Mouse (Mus musculus): ENCODE measurements around the gene Olfr108. TPM values are rescaled to one million over a fixed set of nuclear protein-coding genes. Genes with fewer than 3 reads are reported as not detected.

The Olfr108 gene
- polyA plus RNA-seq (2015; fragmentation: Nextera tagmentation; extraction: Ambion mirVana): not detected in 2 replicates

DNA sequence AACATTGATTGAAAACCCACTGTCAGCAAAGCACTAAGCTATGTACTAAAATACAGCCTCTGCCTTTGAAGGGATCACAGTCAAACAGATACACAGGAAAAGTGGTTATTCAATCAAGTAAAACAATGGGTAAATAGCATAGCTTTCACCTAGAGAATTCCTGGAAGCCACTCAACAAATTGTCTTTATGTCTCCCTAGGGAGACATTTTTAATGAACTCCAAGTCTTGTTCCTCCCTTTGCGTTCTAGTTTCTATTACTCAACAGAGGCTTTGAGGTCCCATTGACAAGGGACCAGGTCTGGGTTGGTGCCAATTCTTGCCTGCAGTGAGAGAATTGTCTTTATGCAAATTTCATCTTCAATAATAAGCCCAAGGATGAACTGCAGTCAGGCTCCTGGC, at the start of gene Olfr108:
TSS of gene Olfr108 (plus strand) at position 301 of the 400 bp plus-strand sequence.
- Histone ChIP-seq H3K36me3 (ENCODE audit: control insufficient read depth, insufficient read depth) (no peaks in the 10 kb centered on the region), H3K9me3 (replicated peaks; ENCODE audit: control insufficient read depth, low read length) (no peaks in the 10 kb centered on the region), H3K4me2 (ENCODE audit: low read depth, low read length) (no peak within 1 kb of the TSS), H3K4me1 (ENCODE audit: control insufficient read depth, low read depth, low read length) (no peaks in the 10 kb centered on the region), H3K9ac (ENCODE audit: low read depth, low read length) (no peak within 1 kb of the TSS), H3K4me3 (ENCODE audit: low read depth, low read length) (no peak within 1 kb of the TSS), H3K27me3 (ENCODE audit: control insufficient read depth, insufficient read depth, low read depth, low read length) (no peaks in the 10 kb centered on the region), H3K27ac (ENCODE audit: low read length) (no peak within 1 kb of the TSS)
- 71% methylated on average over 1 of the region's 1 CpGs for WGBS (ENCODE audit: insufficient replicate concordance)
- ATAC-seq (ENCODE audit: low read depth): no peak

DNA sequence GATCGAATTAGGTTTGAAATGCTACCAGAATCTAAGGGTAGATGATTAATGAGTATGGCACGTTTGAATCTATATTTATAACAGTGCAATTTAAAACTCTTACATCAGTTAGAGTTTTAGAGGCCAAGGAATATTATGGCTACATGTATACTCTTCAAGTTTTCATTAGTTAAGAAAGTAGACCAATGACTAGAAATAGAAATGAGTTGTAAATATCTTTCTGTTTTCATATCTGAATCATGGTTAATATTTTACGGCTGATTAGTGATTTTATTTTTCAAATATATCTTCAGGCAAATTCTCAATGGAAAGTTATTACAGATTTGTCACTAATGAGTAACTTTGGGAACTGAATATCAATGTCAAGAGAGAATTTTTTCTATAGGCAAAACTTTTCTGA, 46.4 kb upstream of the Olfr108 start, which contains the start of gene Olfr107:
TSS of gene Olfr107 (plus strand) at position 301 of the 400 bp plus-strand sequence.
- H3K4me1 ChIP-seq (ENCODE audit: control insufficient read depth, low read depth, low read length): no peaks in the 10 kb centered on the region
- no peak within 1 kb of the TSS for H3K4me2 ChIP-seq (ENCODE audit: low read depth, low read length)
- H3K27ac ChIP-seq (ENCODE audit: low read length): no peak within 1 kb of the TSS
- no peak for ATAC-seq (ENCODE audit: low read depth)
- 52% methylated on average over 3 of the region's 3 CpGs for WGBS (ENCODE audit: insufficient replicate concordance)
- no peaks in the 10 kb centered on the region for H3K36me3 ChIP-seq (ENCODE audit: control insufficient read depth, insufficient read depth)
- no peak within 1 kb of the TSS for H3K4me3 ChIP-seq (ENCODE audit: low read depth, low read length)
- no peaks in the 10 kb centered on the region for H3K27me3 ChIP-seq (ENCODE audit: control insufficient read depth, insufficient read depth, low read depth, low read length)
- H3K9me3 ChIP-seq (replicated peaks; ENCODE audit: control insufficient read depth, low read length): no peaks in the 10 kb centered on the region
- H3K9ac ChIP-seq (ENCODE audit: low read depth, low read length): no peak within 1 kb of the TSS

DNA sequence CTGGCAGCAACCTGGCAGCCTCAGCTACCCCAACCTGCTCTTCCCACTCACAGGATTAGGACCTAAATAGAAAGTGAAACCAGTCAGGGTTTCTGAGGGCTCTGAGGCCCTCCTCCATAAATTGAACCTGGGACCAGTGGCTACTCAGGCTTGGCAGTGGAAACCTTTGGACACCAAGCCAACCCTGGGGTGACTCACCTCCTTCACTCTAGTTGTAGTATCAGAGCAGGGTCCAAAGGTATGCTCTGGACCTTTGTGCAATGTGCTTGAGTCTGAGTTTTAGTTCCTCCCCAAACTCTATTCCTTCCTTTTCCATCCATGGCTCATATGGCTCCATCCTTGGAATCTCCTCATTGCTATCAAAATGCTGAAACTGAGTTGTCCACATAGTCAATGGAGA, 31.9 kb upstream of the Olfr108 start:
- no peak overlapping the region for H3K27ac ChIP-seq (ENCODE audit: low read length)
- no peak for ATAC-seq (ENCODE audit: low read depth)

DNA sequence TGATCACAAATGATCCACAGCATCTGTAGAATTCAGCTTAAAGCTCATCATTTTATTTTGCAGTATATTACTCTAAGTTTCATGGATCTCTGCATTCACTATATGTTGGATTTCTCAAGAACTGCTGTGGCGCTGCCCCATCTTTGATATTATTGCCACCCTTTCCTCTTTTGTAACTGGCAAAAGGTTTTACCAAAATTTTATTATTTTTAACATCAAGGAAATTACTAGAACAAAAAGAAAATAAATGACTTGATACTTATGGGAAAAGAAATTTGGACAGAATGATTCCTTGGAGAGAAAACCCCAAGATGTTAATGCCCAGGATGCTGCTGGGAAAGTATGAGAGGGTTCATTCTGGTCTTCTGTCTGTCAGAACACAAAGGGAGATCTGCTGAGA, 13.3 kb downstream of the Olfr108 start, which contains the start of gene Olfr109:
TSS of gene Olfr109 (plus strand) at position 301 of the 400 bp plus-strand sequence.
- Histone ChIP-seq H3K27ac (ENCODE audit: low read length) (no peak within 1 kb of the TSS), H3K4me1 (ENCODE audit: control insufficient read depth, low read depth, low read length) (no peaks in the 10 kb centered on the region), H3K36me3 (ENCODE audit: control insufficient read depth, insufficient read depth) (no peaks in the 10 kb centered on the region), H3K4me3 (ENCODE audit: low read depth, low read length) (no peak within 1 kb of the TSS), H3K9ac (ENCODE audit: low read depth, low read length) (no peak within 1 kb of the TSS), H3K27me3 (ENCODE audit: control insufficient read depth, insufficient read depth, low read depth, low read length) (no peaks in the 10 kb centered on the region), H3K9me3 (replicated peaks; ENCODE audit: control insufficient read depth, low read length) (no peaks in the 10 kb centered on the region), H3K4me2 (ENCODE audit: low read depth, low read length) (no peak within 1 kb of the TSS)
- no peak for ATAC-seq (ENCODE audit: low read depth)
- WGBS (ENCODE audit: insufficient replicate concordance): 73% methylated on average over 1 of the region's 1 CpGs

More for the DNA sequence above, 31.9 kb upstream of the Olfr108 start:
- Histone ChIP-seq H3K4me1 (ENCODE audit: control insufficient read depth, low read depth, low read length) (no peaks in the 10 kb centered on the region), H3K36me3 (ENCODE audit: control insufficient read depth, insufficient read depth) (no peaks in the 10 kb centered on the region), H3K27me3 (ENCODE audit: control insufficient read depth, insufficient read depth, low read depth, low read length) (no peaks in the 10 kb centered on the region), H3K4me3 (ENCODE audit: low read depth, low read length) (no peak overlapping the region), H3K9ac (ENCODE audit: low read depth, low read length) (no peak overlapping the region), H3K9me3 (replicated peaks; ENCODE audit: control insufficient read depth, low read length) (no peaks in the 10 kb centered on the region), H3K4me2 (ENCODE audit: low read depth, low read length) (no peak overlapping the region)

DNA sequence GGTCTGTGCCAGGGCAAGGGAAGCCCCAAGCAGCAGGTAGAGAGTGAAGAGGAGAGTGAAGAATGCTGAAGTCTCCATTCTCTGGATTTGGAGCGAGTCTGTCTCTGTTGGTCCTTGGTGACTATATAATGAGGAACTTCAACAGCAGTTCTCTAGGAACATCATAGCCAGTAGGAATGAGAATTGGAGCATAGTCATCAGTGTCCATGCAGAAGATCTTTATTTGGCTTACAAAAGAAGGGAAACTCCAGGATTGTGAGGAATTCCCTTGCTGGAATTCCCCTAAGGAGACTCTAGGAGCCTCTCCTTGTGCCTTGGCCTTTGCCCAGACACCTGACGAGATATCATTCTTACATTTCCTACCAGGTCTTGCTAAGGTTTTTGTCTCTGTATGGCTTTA, 38.2 kb downstream of the Olfr108 start, which contains the start of gene H2-M2:
TSS of gene H2-M2 (minus strand) at position 101 of the 400 bp plus-strand sequence.
- H3K9ac ChIP-seq (ENCODE audit: low read depth, low read length): no peak within 1 kb of the TSS
- no peak within 1 kb of the TSS for H3K4me2 ChIP-seq (ENCODE audit: low read depth, low read length)
- H3K27me3 ChIP-seq (ENCODE audit: control insufficient read depth, insufficient read depth, low read depth, low read length): no peaks in the 10 kb centered on the region
- WGBS (ENCODE audit: insufficient replicate concordance): 50% methylated on average over 2 of the region's 2 CpGs
- ATAC-seq (ENCODE audit: low read depth): no peak
- no peaks in the 10 kb centered on the region for H3K9me3 ChIP-seq (replicated peaks; ENCODE audit: control insufficient read depth, low read length)
- no peak within 1 kb of the TSS for H3K4me3 ChIP-seq (ENCODE audit: low read depth, low read length)
- H3K27ac ChIP-seq (ENCODE audit: low read length): no peak within 1 kb of the TSS
- no peaks in the 10 kb centered on the region for H3K36me3 ChIP-seq (ENCODE audit: control insufficient read depth, insufficient read depth)
- H3K4me1 ChIP-seq (ENCODE audit: control insufficient read depth, low read depth, low read length): no peaks in the 10 kb centered on the region

DNA sequence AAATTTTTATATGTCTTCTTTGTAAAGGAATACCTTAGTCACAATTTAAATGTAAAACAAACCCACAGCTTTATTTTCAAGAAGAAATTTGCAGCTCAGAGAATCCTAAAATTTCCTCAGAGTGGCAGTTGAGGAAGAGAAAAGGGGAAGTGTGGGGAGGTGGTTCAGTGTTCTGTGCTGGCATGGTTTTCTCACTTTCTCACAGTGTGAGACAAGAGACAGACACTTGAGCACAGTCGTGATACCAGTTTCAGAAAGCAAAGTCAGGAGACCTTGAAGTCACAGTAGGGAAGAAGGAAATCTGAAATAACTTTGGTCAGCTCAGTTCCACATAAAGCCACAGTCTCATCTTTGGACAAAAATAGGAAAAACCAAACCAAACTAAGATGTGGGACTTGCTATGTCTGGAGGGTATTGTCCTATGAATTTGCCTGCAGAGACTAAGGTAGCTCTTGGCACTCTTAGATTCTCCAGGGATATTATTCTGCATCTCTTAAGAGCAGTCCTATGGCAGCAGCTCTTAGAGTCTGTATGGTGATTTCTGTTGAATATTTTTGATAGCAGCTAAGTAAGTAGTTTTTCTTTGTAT, 46.7 kb downstream of the Olfr108 start, which contains the start of gene Olfr110:
TSS of gene Olfr110 (plus strand) at position 539 of the 589 bp plus-strand sequence.
- Histone ChIP-seq H3K9ac (ENCODE audit: low read depth, low read length) (no peak within 1 kb of the TSS), H3K4me3 (ENCODE audit: low read depth, low read length) (no peak within 1 kb of the TSS), H3K27ac (ENCODE audit: low read length) (no peak within 1 kb of the TSS), H3K9me3 (replicated peaks; ENCODE audit: control insufficient read depth, low read length) (no peaks in the 10 kb centered on the region), H3K27me3 (ENCODE audit: control insufficient read depth, insufficient read depth, low read depth, low read length) (no peaks in the 10 kb centered on the region), H3K4me1 (ENCODE audit: control insufficient read depth, low read depth, low read length) (no peaks in the 10 kb centered on the region), H3K4me2 (ENCODE audit: low read depth, low read length) (no peak within 1 kb of the TSS), H3K36me3 (ENCODE audit: control insufficient read depth, insufficient read depth) (no peaks in the 10 kb centered on the region)
- WGBS (ENCODE audit: insufficient replicate concordance): 14% methylated on average over 1 of the region's 1 CpGs
- ATAC-seq (ENCODE audit: low read depth): no peak

Other genes starting within 250 kb of the Olfr108 start
- not detected in 2 replicates for gene Olfr94, start 244.5 kb upstream of the Olfr108 start, polyA plus RNA-seq (2015; fragmentation: Nextera tagmentation; extraction: Ambion mirVana)
- not detected in 2 replicates for gene Olfr95, start 232.4 kb upstream of the Olfr108 start, polyA plus RNA-seq (2015; fragmentation: Nextera tagmentation; extraction: Ambion mirVana)
- gene Olfr96, start 225.3 kb upstream of the Olfr108 start, polyA plus RNA-seq (2015; fragmentation: Nextera tagmentation; extraction: Ambion mirVana): not detected in 2 replicates
- not detected in 2 replicates for gene Olfr97, start 208.2 kb upstream of the Olfr108 start, polyA plus RNA-seq (2015; fragmentation: Nextera tagmentation; extraction: Ambion mirVana)
- not detected in 2 replicates for gene Olfr98, start 181.7 kb upstream of the Olfr108 start, polyA plus RNA-seq (2015; fragmentation: Nextera tagmentation; extraction: Ambion mirVana)
- gene H2-M3, start 175.3 kb upstream of the Olfr108 start, polyA plus RNA-seq (2015; fragmentation: Nextera tagmentation; extraction: Ambion mirVana): 2.2 and 2.6 TPM in 2 replicates
- not detected in 2 replicates for gene Olfr99, start 162.0 kb upstream of the Olfr108 start, polyA plus RNA-seq (2015; fragmentation: Nextera tagmentation; extraction: Ambion mirVana)
- gene Olfr101, start 141.2 kb upstream of the Olfr108 start, polyA plus RNA-seq (2015; fragmentation: Nextera tagmentation; extraction: Ambion mirVana): not detected in 2 replicates
- not detected in 2 replicates for gene Olfr102, start 128.4 kb upstream of the Olfr108 start, polyA plus RNA-seq (2015; fragmentation: Nextera tagmentation; extraction: Ambion mirVana)
- gene Olfr103, start 105.8 kb upstream of the Olfr108 start, polyA plus RNA-seq (2015; fragmentation: Nextera tagmentation; extraction: Ambion mirVana): not detected in 2 replicates
- not detected in 2 replicates for gene Olfr104-ps, start 85.9 kb upstream of the Olfr108 start, polyA plus RNA-seq (2015; fragmentation: Nextera tagmentation; extraction: Ambion mirVana)
- gene Olfr105-ps, start 66.4 kb upstream of the Olfr108 start, polyA plus RNA-seq (2015; fragmentation: Nextera tagmentation; extraction: Ambion mirVana): not detected in 2 replicates
- not detected in 2 replicates for gene Olfr106-ps, start 55.1 kb upstream of the Olfr108 start, polyA plus RNA-seq (2015; fragmentation: Nextera tagmentation; extraction: Ambion mirVana)
- gene Olfr107, start 46.3 kb upstream of the Olfr108 start, polyA plus RNA-seq (2015; fragmentation: Nextera tagmentation; extraction: Ambion mirVana): not detected in 2 replicates
- gene Olfr109, start 13.4 kb downstream of the Olfr108 start, polyA plus RNA-seq (2015; fragmentation: Nextera tagmentation; extraction: Ambion mirVana): not detected in 2 replicates
- gene H2-M2, start 38.1 kb downstream of the Olfr108 start, polyA plus RNA-seq (2015; fragmentation: Nextera tagmentation; extraction: Ambion mirVana): not detected in 2 replicates
- gene Olfr110, start 47.0 kb downstream of the Olfr108 start, polyA plus RNA-seq (2015; fragmentation: Nextera tagmentation; extraction: Ambion mirVana): not detected in 2 replicates
- not detected in 2 replicates for gene Olfr111, start 62.5 kb downstream of the Olfr108 start, polyA plus RNA-seq (2015; fragmentation: Nextera tagmentation; extraction: Ambion mirVana)
- gene Olfr112, start 124.0 kb downstream of the Olfr108 start, polyA plus RNA-seq (2015; fragmentation: Nextera tagmentation; extraction: Ambion mirVana): not detected in 2 replicates
- gene Olfr113, start 132.2 kb downstream of the Olfr108 start, polyA plus RNA-seq (2015; fragmentation: Nextera tagmentation; extraction: Ambion mirVana): not detected in 2 replicates
- gene Olfr114, start 147.3 kb downstream of the Olfr108 start, polyA plus RNA-seq (2015; fragmentation: Nextera tagmentation; extraction: Ambion mirVana): not detected in 2 replicates
- not detected in 2 replicates for gene Olfr115, start 181.6 kb downstream of the Olfr108 start, polyA plus RNA-seq (2015; fragmentation: Nextera tagmentation; extraction: Ambion mirVana)
- gene Olfr116, start 181.7 kb downstream of the Olfr108 start, polyA plus RNA-seq (2015; fragmentation: Nextera tagmentation; extraction: Ambion mirVana): not detected in 2 replicates
- not detected in 2 replicates for gene Olfr117, start 218.3 kb downstream of the Olfr108 start, polyA plus RNA-seq (2015; fragmentation: Nextera tagmentation; extraction: Ambion mirVana)
- gene Olfr118, start 221.5 kb downstream of the Olfr108 start, polyA plus RNA-seq (2015; fragmentation: Nextera tagmentation; extraction: Ambion mirVana): not detected in 2 replicates

Data from liver, embryonic 16.5 days (tissue).